Mouse (Mus musculus) WW6 (cell line): Measurements from ENCODE around the gene Fam183b.
"Not testable (repeated sequence)": the region's sequence is repeated elsewhere in the genome, so short reads cannot be mapped to it uniquely, and the experiment has no call there.

Experiments used
- DNase-seq: peaks from one replicate; pipeline ENCODE4 v3.0.0-alpha.2; 2013; ENCODE audit warnings: low read depth, low spot score

Fam183b gene

DNA sequence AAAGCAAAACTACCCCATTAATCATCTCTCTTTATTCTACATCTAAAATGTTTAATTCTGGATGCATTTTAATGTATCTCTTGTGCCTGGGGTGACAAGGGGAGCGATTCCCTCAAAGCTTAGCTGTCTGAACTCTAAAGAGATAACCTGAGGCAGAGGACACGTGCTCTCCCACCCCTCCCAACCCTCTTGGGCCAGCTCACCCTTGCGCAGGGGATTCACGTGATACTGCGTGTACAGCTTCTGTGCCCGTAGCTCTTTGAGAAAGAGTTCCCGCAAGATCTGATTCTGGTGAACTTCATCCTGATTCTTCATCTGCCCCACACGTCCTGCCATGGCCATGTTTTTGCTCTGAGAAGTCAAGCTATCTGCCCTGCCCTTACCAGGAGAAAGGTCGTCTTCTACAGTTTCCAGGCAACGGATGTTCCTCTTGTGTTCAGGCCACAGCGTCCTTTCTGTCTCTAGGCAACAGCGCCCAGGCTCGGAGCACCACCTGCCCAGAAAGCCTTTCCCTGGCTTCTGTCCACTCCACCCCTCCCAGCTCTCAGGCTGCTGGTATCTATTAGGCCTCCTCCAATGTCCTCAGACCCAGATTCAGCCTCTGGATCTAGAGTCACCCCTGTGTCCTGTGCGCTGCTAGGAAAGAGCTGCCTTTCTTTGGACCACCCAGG lies at the start of gene Fam183b:
TSS of gene Fam183b (minus strand) at position 403 of the 671 bp plus-strand sequence.
- DNase-seq = peak; percentile 24

GRCm38 (mm10) chr11:58849731-58850130 lies 48.0 kb upstream of the Fam183b start:
- DNase-seq = no peak

- no peak for DNase-seq
These were observed 45.9 kb upstream of the Fam183b start for GRCm38 (mm10) chr11:58847636-58848035.

DNA sequence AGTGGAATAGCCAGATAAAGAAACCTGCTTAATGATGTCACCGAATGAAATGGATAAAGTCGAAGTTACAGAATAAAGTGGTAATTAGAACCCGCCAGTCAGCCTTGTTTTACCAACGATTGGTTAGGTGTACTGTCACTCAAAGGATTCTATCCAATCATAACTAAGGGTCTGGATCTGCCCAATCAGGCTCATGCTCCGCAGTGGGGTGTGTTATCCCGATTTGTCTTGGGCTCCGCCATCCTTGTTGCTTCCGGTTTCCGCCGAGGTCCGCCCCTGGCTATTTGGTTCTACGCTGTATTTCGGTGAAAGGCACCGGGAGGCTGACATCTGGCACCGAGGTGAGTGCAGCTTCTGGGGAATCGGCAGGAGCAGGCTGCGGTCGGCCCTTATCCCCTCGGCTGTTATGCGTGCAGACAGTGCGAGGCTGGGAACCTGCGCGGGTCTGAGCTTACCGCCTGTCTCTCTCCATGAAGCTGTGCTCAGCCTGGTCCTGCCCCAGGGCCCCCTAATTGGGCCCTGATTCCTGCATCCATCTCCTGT lies 45.2 kb upstream of the Fam183b start, which contains the start of gene Gm12258:
TSS of gene Gm12258 (plus strand) at position 240 of the 543 bp plus-strand sequence.
- peak; percentile 95 for DNase-seq

- DNase-seq = not testable (repeated sequence)
These were observed 37.2 kb upstream of the Fam183b start, which contains the start of gene Olfr311 for GRCm38 (mm10) chr11:58838951-58839350. Gene Olfr311 (plus strand): TSS chr11:58839251.

GRCm38 (mm10) chr11:58832541-58832940 lies 30.8 kb upstream of the Fam183b start:
- not testable (repeated sequence) for DNase-seq

- DNase-seq = no peak
These were observed 28.0 kb upstream of the Fam183b start for GRCm38 (mm10) chr11:58829764-58830163.

DNA sequence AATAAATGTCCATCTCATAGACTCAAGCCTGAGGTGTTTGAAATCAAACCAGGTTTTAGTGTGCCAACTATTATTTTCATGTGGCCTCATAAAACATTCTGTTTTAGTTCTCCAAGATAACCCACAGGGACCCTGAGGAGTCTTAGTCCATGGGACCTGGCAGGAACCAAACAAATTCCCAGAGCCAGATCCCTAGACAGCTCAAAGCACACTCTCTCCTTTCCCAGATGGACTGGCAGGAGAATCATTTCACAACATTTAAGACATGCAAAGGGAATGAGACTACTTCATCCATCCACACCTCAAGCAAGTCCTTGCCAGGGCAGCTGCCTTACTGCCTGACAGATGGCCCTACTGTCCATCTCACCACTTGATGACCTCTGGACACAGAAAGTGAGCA lies 27.2 kb upstream of the Fam183b start, which contains the start of gene Olfr312:
TSS of gene Olfr312 (plus strand) at position 301 of the 400 bp plus-strand sequence.
- not testable (repeated sequence) for DNase-seq

GRCm38 (mm10) chr11:58815676-58816075 lies 13.9 kb upstream of the Fam183b start:
- no peak for DNase-seq

DNA sequence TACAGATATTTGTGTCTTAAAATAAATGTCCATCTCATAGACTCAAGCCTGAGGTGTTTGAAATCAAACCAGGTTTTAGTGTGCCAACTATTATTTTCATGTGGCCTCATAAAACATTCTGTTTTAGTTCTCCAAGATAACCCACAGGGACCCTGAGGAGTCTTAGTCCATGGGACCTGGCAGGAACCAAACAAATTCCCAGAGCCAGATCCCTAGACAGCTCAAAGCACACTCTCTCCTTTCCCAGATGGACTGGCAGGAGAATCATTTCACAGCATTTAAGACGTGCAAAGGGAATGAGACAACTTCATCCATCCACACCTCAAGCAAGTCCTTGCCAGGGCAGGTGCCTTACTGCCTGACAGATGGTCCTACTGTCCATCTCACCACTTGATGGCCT lies 12.9 kb upstream of the Fam183b start, which contains the start of gene Olfr313:
TSS of gene Olfr313 (plus strand) at position 301 of the 400 bp plus-strand sequence.
- not testable (repeated sequence) for DNase-seq

- DNase-seq = peak; percentile 16
These were observed 10.2 kb upstream of the Fam183b start for GRCm38 (mm10) chr11:58812001-58812400.

- DNase-seq = no peak
These were observed 2.6 kb upstream of the Fam183b start for GRCm38 (mm10) chr11:58804393-58804792.

DNA sequence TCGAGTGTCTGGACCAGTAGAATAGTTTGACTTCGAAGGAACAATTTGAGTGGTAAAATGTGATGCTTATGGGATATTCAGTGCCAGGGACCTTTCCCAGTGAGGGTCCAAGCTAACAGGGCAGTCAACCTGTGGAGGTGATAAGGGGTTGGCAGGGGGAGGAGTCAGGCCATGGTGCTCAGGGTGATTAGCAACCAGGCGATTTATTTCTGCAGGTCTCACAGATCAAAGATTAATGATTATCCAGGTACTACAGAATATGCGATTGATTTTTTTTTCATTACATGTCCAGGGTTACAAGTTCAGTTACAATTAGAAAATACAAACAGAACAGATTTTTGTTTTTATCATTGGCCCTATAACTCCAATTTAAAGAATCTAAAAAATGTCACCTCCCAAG lies 2.1 kb upstream of the Fam183b start:
- no peak for DNase-seq

- DNase-seq = no peak
These were observed 2.0 kb downstream of the Fam183b start for GRCm38 (mm10) chr11:58799747-58800146.

DNA sequence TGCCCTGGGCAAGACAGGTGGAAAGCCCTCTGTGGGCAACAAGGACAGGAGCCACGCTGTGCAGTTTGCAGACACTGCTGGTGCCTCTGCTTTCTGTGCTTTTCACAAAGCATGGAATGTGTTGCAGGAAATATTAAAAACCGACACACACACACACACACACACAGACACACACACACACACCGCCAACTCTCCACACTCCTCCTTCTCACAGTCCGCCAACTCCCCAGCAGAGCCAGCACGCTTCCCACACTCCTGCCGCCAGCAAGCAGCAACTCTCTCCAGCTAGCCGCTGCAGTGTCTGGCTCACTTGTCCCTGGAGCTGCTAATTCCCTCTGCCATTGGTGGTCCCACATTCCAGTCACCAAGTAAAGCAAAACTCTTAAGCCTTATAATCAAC lies 4.9 kb downstream of the Fam183b start:
- no peak for DNase-seq

GRCm38 (mm10) chr11:58795856-58796255 lies 5.9 kb downstream of the Fam183b start:
- no peak for DNase-seq

DNA sequence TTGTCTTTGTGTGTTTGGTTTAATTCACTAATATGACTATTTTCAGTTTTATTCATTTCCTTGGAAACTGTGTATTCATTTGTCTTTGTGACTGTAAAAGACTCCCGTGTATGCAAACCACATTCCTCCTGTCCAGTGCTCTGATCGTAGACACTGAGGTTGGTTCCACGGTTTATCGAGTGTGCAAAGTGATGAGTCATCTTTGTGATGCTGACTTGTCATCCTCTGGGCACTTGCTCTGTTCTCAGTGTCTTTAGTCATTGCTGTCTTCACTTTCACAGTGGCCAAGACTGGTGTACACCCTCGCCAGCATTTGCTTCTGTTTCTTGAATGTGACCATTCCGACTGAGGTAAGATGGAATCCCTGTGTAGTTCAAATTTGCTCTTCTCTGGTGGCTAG lies 11.1 kb downstream of the Fam183b start:
- no peak for DNase-seq

- DNase-seq = no peak
These were observed 11.7 kb downstream of the Fam183b start for GRCm38 (mm10) chr11:58790053-58790452.

DNA sequence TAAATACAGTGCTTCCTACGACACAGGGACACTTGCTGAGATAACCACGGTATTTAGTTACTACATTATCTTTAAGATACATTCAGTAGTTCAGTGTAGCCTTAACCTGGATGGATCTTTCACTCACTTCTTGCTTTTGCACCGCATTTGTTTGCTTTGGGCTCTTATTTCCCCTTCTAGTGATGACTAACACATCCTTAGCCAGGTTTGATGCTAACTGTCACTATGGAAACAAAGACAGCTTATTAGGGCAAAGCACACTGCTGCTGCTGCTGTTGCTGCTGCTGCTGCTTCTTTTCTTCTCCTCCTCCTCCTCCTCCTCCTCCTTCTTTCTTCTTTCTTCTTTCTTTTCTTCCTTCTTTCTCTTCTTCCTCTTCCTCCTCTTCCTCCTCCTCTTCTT lies 12.2 kb downstream of the Fam183b start:
- no peak for DNase-seq

- no peak for DNase-seq
These were observed 13.4 kb downstream of the Fam183b start for GRCm38 (mm10) chr11:58788346-58788745.

DNA sequence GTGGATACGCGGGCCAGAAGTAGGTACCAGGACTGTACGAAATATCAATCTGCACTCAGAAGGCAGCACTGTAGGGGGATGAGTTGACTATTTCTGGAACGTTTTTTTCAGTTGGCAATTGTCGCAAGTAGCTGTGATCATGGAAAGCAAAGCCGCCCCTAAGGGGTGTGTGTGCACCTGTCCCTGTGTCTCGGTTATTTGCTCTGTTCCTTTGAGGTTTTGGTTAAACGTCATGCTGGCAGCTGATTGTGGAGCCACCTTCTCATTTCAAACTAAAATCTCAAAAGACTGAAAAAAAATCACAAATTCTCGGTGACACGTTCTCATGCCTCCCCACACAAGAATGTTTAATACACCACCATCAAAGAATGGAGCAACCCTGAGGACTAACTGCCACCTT lies 14.1 kb downstream of the Fam183b start:
- DNase-seq = no peak

DNA sequence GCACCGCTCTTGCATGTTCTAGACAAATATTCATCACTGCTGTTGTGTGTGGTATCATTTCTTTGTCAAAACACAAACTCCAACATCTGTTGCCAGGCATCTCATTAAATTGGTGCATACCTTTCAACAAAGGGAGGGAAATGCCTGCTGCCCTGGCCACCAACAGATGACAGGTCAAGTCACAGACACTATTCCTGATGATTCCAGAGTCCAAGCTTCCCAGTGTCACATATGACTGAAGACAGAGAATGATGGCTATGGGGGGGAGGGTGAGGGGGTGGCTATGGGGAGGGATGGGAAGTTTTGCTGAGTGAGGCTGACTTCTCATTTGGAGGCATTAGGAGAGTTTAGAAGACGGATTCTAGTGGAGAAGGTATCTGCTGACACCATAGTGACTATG lies 17.6 kb downstream of the Fam183b start:
- no peak for DNase-seq

DNA sequence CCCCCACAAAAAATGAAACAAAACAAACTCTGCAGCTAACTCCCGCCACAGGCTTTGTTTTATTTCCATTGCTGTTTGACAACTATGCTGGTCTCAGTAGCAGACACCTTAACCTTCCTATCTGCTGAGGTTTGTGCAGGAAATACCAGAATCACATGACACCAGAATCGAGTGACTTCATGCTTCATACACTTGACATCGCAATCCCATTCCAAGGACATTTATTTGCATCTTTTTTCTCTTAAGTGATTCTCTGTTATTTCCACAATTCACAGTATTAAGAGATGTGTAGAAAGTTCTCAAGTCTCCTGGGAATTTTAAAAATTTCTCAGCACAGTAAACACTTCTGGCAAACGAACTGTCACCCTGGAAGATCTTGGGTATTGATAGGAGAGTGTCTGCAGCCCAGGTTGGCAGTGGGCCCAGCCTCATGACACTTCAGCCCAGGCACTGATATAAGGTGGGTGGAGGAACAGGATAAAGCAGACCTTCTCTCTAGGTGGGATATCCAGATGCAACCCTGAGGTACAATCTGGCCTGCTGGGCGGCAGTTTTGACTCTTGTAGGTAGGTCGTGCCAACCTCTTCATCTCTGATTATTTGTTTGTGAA lies 19.2 kb downstream of the Fam183b start, which contains the start of gene Olfr314:
TSS of gene Olfr314 (plus strand) at position 473 of the 610 bp plus-strand sequence.
- no peak for DNase-seq
